Mouse (Mus musculus): ENCODE results near the gene Rhobtb1.

The Rhobtb1 gene

GRCm38 (mm10) chr10:69211560-69211959, 60.3 kb downstream of the Rhobtb1 start:
- peak; percentile 62 for DNase-seq (ENCODE audit: low spot score)

DNA sequence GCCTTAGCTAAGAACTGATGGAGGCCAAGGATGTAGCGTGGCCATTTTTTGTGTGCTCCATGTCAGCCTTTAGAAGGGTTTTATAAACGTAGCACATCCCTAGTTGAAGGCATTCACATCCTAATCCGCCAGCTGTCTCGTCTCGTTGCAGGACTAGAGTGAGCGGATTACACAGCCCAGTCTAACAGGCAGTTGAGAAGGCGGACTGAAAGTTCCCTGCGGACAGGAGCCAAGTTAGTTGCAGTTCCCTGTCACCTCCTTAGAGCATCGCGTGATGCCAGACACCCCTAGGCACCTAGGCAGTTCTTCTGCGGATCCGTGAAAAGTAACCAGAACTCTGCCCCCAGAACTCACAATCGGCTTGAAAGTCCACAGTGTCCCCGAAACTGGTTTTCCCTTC, 60.7 kb downstream of the Rhobtb1 start:
- no peak for DNase-seq (ENCODE audit: low spot score)

- DNase-seq (ENCODE audit: low spot score) = peak; percentile 78
Observed at GRCm38 (mm10) chr10:69212542-69213440, 61.6 kb downstream of the Rhobtb1 start, which contains the start of gene A930033H14Rik. Gene A930033H14Rik, minus strand, starts transcription at chr10:69213098.

DNA sequence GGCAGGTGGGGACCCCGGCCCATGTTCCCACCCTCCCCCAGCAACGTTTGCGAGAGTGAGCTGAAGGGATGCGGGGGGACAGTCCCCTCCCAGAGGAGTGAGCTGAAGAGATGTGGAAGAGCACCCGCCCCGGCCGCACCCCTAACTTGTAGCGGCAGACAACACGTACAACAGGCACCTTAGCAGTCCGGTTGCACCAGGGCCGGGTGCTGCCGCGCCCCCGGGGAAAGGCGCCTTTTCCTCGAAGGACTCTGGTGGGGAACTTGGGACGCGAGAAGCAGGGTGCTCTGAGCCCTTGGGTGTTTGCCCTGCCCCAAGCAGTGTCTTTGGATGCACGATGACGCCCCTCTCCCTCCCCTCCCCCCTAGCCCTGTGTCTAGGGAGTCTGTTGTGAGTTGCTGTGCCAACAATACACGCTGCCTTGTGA, 62.2 kb downstream of the Rhobtb1 start:
- no peak for DNase-seq (ENCODE audit: low spot score)

GRCm38 (mm10) chr10:69213986-69214385, 62.8 kb downstream of the Rhobtb1 start:
- no peak for DNase-seq (ENCODE audit: low spot score)

DNA sequence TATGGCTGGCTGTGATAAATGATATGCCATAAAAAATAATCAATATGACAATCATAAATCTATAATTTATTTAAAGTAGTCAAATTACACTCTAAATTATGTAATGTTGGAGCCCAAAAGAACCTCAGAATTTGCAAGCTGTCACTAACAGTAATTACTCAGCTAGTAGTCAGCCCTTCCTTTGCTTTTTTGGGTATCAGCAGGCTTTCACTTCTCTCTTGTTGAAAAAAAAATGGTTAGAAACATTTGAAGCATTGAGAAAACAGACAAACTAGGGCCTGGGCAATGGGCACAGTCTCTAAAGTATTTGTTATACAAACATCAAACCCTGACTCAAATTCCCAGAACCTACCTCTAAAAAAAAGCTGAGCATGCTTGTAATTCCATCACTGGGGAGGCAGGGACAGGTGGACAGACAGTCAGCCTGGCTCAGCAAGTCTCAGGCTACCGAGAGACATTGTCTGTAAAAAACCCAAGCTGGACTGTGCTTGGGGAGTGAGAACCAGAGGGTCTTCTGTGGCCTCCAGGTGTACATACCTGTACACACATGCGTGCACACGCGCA, 66.0 kb downstream of the Rhobtb1 start:
- no peak for DNase-seq (ENCODE audit: low spot score)

GRCm38 (mm10) chr10:69218458-69219288, 67.4 kb downstream of the Rhobtb1 start:
- DNase-seq (ENCODE audit: low spot score) = peak; percentile 55

GRCm38 (mm10) chr10:69219289-69219626, 68.0 kb downstream of the Rhobtb1 start:
- DNase-seq (ENCODE audit: low spot score) = no peak

GRCm38 (mm10) chr10:69220296-69220695, 69.1 kb downstream of the Rhobtb1 start:
- no peak for DNase-seq (ENCODE audit: low spot score)

- DNase-seq (ENCODE audit: low spot score) = no peak
Observed at GRCm38 (mm10) chr10:69221148-69221547, 69.9 kb downstream of the Rhobtb1 start.

DNA sequence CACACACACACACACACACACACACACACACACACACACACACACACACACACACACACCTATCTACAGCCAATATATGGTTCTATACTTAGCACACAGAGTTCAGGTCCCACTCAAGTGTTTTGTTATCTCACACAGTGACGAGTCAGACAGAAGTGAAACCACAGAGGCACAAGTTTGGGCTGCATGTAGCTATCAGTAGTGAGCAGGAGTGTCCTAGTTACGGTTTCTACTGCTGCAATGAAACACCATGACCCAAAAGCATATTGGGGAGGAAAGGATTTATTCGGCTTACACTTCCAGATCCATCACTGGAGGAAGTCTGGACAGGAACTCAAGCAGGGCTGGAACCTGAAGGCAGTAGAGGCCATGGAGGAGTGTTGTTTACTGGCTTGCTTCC, 70.7 kb downstream of the Rhobtb1 start:
- no peak for DNase-seq (ENCODE audit: low spot score)

- no peak for DNase-seq (ENCODE audit: low spot score)
Observed at GRCm38 (mm10) chr10:69223232-69223631, 72.0 kb downstream of the Rhobtb1 start.

- DNase-seq (ENCODE audit: low spot score) = no peak
Observed at GRCm38 (mm10) chr10:69224276-69224675, 73.0 kb downstream of the Rhobtb1 start.

GRCm38 (mm10) chr10:69225471-69225870, 74.2 kb downstream of the Rhobtb1 start:
- no peak for DNase-seq (ENCODE audit: low spot score)

GRCm38 (mm10) chr10:69225951-69226350, 74.7 kb downstream of the Rhobtb1 start:
- DNase-seq (ENCODE audit: low spot score) = no peak

DNA sequence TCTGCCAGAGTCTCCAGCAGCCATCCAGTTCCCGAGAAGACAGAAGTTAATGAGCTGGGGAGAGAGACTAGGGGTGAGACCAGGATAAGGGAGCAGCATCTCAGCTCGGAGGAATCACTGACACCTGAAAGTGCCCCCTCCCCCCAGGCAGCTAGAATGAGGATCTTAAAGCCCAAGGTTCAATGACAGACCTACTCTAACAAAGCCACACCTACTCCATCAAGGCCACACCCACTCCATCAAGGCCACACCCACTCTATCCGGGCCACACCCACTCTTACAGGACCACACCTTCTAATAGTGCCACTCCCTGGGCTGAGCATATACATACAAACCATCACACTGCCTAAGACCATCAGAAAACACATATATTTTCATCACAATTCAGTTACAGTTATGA, 86.0 kb downstream of the Rhobtb1 start:
- DNase-seq (ENCODE audit: low spot score) = no peak

DNA sequence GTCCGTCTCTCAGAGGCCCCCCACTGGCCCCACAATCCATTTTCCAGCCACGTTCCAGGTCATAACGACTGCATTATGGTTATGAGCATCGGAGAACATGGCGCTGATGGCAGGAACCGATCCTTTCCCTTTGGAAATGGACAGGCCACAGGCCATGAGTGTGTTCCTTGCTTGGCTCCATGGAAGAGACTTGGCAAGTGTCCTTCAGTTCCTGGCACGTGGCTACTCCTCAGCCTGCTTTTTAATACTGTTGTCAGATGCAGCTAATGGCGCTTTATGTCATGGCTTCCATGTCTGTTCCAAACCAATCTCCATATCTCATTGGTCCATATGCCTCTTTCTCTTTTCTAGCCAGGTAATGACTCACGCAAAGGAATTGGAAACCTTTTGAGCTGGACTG, 86.5 kb downstream of the Rhobtb1 start:
- DNase-seq (ENCODE audit: low spot score) = no peak

DNA sequence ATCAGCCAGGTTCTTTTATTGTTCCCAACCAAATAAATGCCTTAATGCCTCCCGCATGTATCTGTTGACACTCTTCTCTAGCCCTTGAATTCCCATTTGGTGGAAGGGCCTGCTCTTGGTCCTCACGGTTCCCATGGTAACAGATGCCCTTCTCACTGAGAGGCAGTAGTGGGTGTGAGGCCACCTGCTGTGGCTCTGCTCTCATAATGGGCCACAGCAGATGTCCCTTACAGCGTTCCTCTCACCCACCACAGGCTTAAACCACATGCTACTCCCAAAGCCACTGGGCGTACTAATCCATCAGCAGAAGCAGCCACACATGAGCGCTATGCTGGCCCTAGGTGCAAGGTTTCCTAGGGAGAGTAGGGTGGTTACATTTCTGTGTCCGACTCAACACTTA, 87.1 kb downstream of the Rhobtb1 start:
- DNase-seq (ENCODE audit: low spot score) = no peak

GRCm38 (mm10) chr10:69240530-69240929, 89.3 kb downstream of the Rhobtb1 start:
- no peak for DNase-seq (ENCODE audit: low spot score)

DNA sequence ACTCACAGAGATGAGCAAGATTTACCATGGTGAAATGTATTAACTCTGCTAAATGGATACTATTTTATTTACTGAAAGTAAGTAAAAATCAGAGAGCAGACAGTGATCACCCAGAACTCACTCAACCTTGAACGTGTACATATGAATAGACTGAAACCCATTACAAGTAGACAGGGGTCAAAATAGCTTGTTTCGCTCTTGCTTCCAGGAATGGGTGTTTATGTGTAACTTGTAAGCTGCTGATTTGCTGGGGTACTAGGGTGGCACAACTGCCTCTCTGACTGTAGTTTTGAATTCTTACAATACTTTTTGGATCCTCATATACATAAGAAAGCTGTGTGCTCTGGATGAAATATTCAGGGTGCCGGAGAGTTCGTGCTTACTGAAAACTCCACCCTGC, 93.9 kb downstream of the Rhobtb1 start:
- no peak for DNase-seq (ENCODE audit: low spot score)

DNA sequence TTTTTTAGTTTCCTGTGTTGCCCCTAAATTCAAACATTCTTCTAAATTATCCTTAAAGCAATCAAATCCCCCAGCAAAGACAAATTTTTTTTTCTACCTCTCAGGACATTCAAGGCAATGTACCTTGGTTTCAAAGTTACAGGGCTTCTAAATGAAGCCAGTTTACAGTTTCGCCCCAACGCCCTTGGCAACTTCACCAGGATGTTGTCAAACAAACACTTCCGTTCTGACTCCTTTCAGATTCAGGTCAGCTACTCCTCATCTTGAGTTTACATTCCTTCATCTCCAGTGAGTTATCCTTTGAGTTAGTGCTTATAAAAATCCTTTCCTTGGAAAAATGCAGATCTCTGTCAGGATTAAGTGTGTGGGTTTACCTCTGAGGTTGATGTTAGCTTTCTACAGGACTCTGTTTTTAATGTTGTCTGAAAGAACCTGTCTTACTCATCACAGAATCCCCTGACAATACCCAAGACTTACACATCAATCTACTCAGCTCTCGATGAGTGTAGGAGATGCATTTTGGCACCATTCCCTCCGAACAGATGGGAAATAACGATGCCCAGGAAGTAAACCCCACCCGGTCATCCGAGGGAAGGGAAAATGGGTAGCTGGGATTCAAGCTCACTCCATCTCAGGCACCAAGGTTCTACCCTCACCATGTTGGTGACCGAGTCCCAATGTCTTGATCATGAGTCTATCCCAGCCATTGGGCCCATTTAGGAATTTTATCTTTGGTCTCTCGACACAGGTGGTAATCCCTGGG, 94.9 kb downstream of the Rhobtb1 start:
- DNase-seq (ENCODE audit: low spot score) = no peak

GRCm38 (mm10) chr10:69246762-69247161, 95.5 kb downstream of the Rhobtb1 start:
- no peak for DNase-seq (ENCODE audit: low spot score)

Measured in ovary, adult 18-20 months (tissue).